Mouse (Mus musculus): ENCODE data around the gene Traf7.

- TF ChIP-seq CTCF (IDR thresholded peaks at IDR 0.05; ENCODE audit: control insufficient read depth, insufficient read depth, low read length) (no peak), POLR2A (IDR thresholded peaks at IDR 0.05; ENCODE audit: borderline replicate concordance, control insufficient read depth, low read depth, low read length) (no peak)
Observed at GRCm38 (mm10) chr17:24479431-24479830, 48.3 kb downstream of the Traf7 start.
